Mouse (Mus musculus) lung, embryonic 15.5 days (tissue): ENCODE data around the gene Myo1e. TPM values are rescaled to one million over a fixed set of nuclear protein-coding genes. Genes with fewer than 3 reads are reported as not detected.
A peak's percentile ranks its signal among the peaks of the same experiment; 100 is the strongest.

Source experiments
- ATAC-seq: fragments of 200-750 bp; cut with Nextera tagmentation; 2 replicates; pipeline ENCODE4 v1.8.0; 2017; ENCODE audit warnings: moderate number of reproducible peaks, borderline replicate concordance; ENCODE audit not compliant: low FRiP score, low TSS enrichment; ENCODE audit errors: extremely low read depth
- H3K27ac ChIP-seq: fragments of 300-500 bp; sonication (generic); 2 replicates; pipeline ENCODE4 v1.5.1; 2015; ENCODE audit warnings: moderate library complexity, mild to moderate bottlenecking, inconsistent platforms
- H3K27me3 ChIP-seq: fragments of 300-500 bp; sonication (generic); 2 replicates; pipeline ENCODE4 v1.6.1; 2015; ENCODE audit warnings: inconsistent platforms
- H3K36me3 ChIP-seq: fragments of 300-500 bp; sonication (generic); 2 replicates; pipeline ENCODE4 v1.6.1; 2015; ENCODE audit warnings: inconsistent platforms
- H3K4me1 ChIP-seq: fragments of 300-500 bp; sonication (generic); 2 replicates; pipeline ENCODE4 v1.6.1; 2015; ENCODE audit warnings: inconsistent platforms
- H3K4me2 ChIP-seq: fragments of 300-500 bp; sonication (generic); 2 replicates; pipeline ENCODE4 v1.6.1; 2015; ENCODE audit warnings: inconsistent platforms, mild to moderate bottlenecking, moderate library complexity
- H3K4me3 ChIP-seq: fragments of 300-500 bp; sonication (generic); 2 replicates; pipeline ENCODE4 v1.5.1; 2015; ENCODE audit warnings: mild to moderate bottlenecking, inconsistent platforms
- H3K9ac ChIP-seq: fragments of 300-500 bp; sonication (generic); 2 replicates; pipeline ENCODE4 v1.6.1; 2015; ENCODE audit warnings: inconsistent platforms
- H3K9me3 ChIP-seq: fragments of 300-500 bp; sonication (generic); 2 replicates; pipeline ENCODE4 v1.6.1; 2016; ENCODE audit warnings: inconsistent platforms
- WGBS: fragments of 180-500 bp; shearing (Covaris S2); methylation state at CpG from one replicate; pipeline ENCODE4 v1.1.7; 2015; 5-methylcytosine and 5-hydroxymethylcytosine counted together
- polyA plus RNA-seq: library from polyadenylated mRNA; unstranded; fragments of >200 nt; fragmentation: Nextera tagmentation; extraction: Ambion mirVana; gene quantifications from 2 replicates; pipeline ENCODE4 v1.2.1, GENCODE M21; 2015

The Myo1e gene
- polyA plus RNA-seq, 1 experiment from 2014 or later, result 40.3 TPM

DNA sequence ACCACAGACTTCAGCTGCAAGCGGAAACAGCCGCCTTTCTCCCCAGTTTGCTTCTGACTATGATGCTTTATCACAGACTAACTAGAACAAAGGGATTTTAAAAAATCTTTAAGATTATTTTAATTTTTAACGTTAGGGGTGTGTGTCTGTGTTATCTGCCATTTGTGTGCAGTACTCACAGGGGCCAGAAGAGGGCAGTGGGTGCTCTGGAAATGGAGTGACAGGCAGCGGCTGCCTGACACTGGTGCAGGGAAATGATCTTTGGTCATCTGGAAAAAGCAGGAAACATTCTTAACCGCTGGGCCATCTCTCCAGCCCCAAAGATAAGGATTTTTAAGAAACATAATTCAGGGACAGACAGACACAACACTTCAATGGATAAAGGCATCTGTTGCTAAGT lies 4.4 kb upstream of the Myo1e start:
- Histone ChIP-seq H3K36me3 (no peaks in the 10 kb centered on the region), H3K27ac (no peak overlapping the region), H3K27me3 (no peaks in the 10 kb centered on the region), H3K9me3 (no peaks in the 10 kb centered on the region), H3K9ac (no peak overlapping the region), H3K4me1 (no peaks in the 10 kb centered on the region), H3K4me2 (no peak overlapping the region), H3K4me3 (no peak overlapping the region)
- no peak for ATAC-seq
- WGBS, result 52% methylated on average over 5 of the region's 5 CpGs

DNA sequence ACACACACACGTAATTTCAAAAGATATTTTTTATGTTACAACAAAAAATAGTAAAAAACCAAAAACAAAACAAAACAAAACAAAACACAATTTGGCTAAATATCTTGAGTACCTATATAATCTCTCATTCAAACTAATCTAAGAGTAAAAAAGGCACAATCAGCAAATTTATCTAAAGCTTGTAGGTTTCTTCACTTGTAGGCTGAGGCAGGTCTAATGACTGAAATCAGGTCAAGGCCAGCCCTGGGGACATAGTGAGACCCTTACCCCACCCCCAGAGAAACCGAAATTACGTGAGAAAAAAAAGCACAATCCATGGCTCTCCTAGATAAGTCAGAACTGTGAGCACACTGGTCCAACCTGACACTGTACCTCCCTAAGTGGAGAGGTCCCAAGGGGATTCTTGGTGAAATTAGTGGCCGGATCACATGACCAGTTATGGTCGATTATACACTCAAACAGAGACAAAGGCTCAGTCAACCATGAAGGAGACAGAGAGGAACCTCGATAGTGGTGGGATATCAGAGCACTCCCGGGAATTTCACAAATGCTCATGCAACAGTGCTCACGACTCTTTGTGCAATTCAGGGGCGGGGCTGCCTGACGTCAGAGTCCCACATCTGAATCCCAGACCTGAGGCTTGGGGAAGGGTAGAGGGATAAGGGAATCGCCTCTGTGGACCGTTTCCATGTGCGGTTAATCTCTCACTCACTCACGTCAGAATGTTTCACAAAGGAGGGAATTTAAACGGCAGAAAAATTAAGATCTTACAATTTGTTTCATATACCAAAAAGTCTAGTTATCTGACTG lies 3.7 kb upstream of the Myo1e start:
- Histone ChIP-seq H3K4me3 (no peak overlapping the region), H3K4me1 (0 out of 2 replicates have a peak, but pooled peaks cover 1% of the 10 kb centered on the region), H3K9me3 (no peaks in the 10 kb centered on the region), H3K4me2 (no peak overlapping the region), H3K9ac (no peak overlapping the region), H3K27ac (no peak overlapping the region), H3K27me3 (no peaks in the 10 kb centered on the region), H3K36me3 (no peaks in the 10 kb centered on the region)
- WGBS, result 70% methylated on average over 15 of the region's 15 CpGs
- no peak for ATAC-seq

DNA sequence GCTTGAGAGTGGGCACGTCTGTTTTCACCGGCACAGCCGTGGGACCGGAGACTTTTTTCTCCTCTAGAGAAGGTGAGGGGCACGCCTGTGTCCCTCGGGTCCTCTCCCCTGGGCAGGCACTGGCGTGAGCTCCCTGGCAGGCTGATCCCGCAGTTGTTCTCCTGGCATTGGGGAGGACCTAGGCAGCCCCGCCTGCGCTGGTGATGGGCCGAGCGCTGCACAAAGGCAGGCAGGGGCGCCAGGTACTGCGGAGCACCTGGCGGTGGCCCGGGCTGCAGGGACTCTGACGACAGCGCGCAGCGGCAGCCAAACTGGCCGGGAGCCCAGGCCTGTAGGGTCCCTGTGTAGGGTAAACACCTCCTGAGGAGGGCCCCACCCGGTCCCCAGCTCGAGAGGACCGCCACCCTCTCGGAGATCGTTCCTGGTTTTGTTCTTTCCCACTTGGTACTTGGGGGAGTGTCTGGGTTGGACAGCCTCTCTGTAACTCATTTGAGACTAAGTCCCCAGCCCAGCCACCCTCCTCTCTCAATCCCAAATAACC lies 901 bp downstream of the Myo1e start:
- Histone ChIP-seq H3K4me2 (peak overlapping the region; percentile 95), H3K9ac (peak overlapping the region; percentile 81), H3K27ac (peak overlapping the region; percentile 97), H3K4me3 (peak overlapping the region; percentile 91), H3K36me3 (no peaks in the 10 kb centered on the region), H3K4me1 (peaks cover 28% of the 10 kb centered on the region; the same call in 1 of the 2 replicates), H3K9me3 (no peaks in the 10 kb centered on the region), H3K27me3 (no peaks in the 10 kb centered on the region)
- ATAC-seq, result peak; percentile 76
- WGBS, result under 1% methylated on average over 26 of the region's 26 CpGs

DNA sequence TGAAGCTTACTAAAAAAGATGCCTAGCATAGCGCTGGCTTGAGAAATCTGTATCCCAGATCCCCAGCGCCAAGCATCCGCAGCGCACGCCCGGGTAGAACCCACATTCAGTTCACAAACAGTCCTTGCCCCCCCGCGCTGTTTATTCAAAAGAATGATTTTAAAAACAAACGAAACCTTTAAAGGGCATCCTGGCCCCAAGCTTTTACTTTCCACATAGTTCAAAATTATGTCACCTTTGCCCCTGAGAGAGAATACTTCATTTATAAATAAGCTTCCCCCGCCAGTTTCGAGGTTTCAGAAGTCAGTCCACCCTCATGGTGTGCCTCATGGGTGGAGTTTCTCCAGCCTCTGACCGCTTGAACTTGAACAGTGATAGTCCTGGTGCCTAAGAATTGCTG lies 1.6 kb downstream of the Myo1e start:
- H3K9ac ChIP-seq, result peak overlapping the region; percentile 81
- no peaks in the 10 kb centered on the region for H3K36me3 ChIP-seq
- 7% methylated on average over 12 of the region's 12 CpGs for WGBS
- H3K4me1 ChIP-seq, result peaks cover 28% of the 10 kb centered on the region; the same call in 1 of the 2 replicates
- ATAC-seq, result no peak
- H3K27ac ChIP-seq, result peak overlapping the region; percentile 97
- H3K27me3 ChIP-seq, result no peaks in the 10 kb centered on the region
- H3K4me2 ChIP-seq, result peak overlapping the region; percentile 95
- H3K9me3 ChIP-seq, result no peaks in the 10 kb centered on the region
- H3K4me3 ChIP-seq, result peak overlapping the region; percentile 91

DNA sequence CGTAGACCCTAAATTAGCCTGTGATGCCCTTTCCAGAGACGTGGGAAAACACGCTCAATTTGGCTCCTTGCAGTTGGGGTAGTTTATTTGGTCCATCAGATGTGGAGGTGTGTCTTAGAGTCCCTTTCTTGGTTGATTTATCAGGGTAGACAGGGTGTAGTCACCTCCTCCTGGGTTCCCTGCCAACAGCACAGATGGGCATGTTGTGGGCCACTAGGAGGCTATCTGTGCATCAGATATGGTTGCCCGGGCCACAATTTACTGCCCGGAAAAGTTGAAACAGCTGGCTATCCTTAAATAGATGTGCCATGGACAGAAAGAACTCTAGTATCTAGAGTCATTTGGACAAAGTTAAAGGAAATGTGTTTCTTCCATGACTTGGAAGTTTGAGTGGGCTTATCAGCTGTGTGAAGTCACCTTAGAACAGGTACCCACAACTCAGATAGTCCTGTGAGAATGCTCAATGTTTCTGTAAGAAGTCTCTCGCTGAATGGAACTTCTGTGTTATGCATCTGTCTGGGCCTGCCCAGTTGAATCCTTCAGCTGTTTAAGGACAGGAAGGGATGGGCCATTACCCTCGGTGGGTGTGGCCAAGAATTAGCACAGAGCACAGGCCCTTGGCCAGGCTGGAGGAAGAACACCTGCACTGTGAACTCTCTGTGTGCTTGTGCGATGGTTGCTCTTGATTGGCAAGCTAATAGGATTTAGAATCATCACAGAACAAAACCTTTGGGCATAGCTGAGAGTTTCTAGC lies 2.3 kb downstream of the Myo1e start:
- H3K27ac ChIP-seq, result no peak overlapping the region
- H3K9me3 ChIP-seq, result no peaks in the 10 kb centered on the region
- H3K4me3 ChIP-seq, result peak overlapping the region; percentile 91; the same call in 1 of the 2 replicates
- WGBS, result 64% methylated on average over 8 of the region's 8 CpGs
- ATAC-seq, result no peak
- H3K27me3 ChIP-seq, result no peaks in the 10 kb centered on the region
- H3K9ac ChIP-seq, result no peak overlapping the region
- peaks cover 28% of the 10 kb centered on the region; the same call in 1 of the 2 replicates for H3K4me1 ChIP-seq
- peak overlapping the region; percentile 95 for H3K4me2 ChIP-seq
- H3K36me3 ChIP-seq, result no peaks in the 10 kb centered on the region

DNA sequence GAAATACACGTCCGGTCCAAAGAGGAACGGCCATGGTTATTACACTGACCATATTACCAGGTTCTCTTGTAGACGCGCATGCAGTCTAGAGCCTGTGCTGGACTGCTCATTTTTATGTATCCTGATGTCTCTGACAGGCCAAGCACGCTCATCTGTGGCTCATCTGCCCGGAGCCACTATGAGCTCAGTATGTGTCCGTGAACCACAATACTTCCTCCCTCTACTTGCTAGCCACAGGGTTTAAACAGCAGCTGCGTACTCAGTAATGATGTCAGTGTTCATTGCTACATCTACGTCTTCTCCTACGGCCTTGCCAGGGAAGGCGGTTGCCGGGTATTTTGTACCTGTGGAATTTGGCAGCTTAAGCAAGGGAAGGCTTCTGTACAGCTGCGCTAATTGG lies 4.5 kb downstream of the Myo1e start:
- Histone ChIP-seq H3K27me3 (no peaks in the 10 kb centered on the region), H3K9me3 (no peaks in the 10 kb centered on the region), H3K27ac (no peak overlapping the region), H3K4me3 (no peak overlapping the region), H3K36me3 (no peaks in the 10 kb centered on the region), H3K4me1 (peaks cover 31% of the 10 kb centered on the region), H3K4me2 (no peak overlapping the region), H3K9ac (no peak overlapping the region)
- 83% methylated on average over 14 of the region's 14 CpGs for WGBS
- no peak for ATAC-seq

DNA sequence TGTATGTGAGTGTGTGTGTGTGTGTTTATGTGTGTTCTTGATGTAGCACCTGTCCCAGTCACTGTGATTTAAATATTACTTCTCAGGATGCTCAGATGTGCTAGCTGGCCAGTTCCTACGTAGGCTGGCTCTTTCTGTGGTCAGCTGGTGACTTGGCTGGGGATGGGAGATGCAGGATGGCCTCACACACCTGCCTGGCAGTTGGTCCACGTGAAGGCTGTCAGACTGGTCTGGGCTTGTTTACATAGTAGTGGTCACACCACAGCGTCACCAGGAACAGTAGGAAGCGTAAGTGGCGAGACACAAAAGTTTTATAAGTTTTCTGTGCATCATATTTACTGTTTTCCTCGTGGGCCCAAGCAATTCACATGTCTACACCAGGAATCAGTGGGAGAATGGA lies 9.4 kb downstream of the Myo1e start:
- Histone ChIP-seq H3K4me3 (no peak overlapping the region), H3K27ac (no peak overlapping the region), H3K4me2 (no peak overlapping the region), H3K27me3 (no peaks in the 10 kb centered on the region), H3K9ac (no peak overlapping the region), H3K9me3 (no peaks in the 10 kb centered on the region), H3K36me3 (no peaks in the 10 kb centered on the region), H3K4me1 (peaks cover 44% of the 10 kb centered on the region)
- no peak for ATAC-seq
- WGBS, result 49% methylated on average over 6 of the region's 6 CpGs

DNA sequence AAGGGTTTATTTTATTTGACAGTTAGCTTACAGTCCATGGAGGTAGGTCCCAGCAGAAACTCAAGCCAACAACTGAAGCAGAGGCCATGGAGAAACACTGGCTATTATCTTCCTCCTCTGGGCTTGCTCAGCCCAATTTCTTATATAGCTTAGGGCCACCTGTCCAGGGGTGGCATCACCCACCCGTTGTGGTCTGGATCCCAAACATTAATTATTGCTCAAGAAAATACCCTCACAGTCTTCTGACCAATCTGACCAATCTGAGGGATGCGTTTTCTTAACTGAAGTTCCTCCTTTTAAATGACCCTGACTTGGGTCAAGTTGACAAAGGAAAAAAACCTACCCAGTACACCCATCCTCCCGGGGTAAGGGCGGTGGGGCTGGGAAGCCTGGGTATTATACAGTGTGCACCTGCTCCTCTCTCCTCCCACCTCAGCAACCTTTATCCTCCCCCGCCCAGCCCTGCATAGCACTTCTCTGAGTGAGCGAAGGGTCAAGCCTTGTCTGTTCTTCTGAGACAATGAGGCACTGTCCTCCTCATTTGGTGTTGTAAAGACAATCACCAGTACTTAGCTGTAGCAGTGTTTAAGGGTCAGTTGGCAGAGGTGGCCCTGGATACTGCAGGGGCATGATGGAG lies 12.3 kb downstream of the Myo1e start:
- no peaks in the 10 kb centered on the region for H3K27me3 ChIP-seq
- WGBS, result 58% methylated on average over 6 of the region's 6 CpGs
- H3K9me3 ChIP-seq, result no peaks in the 10 kb centered on the region
- no peak overlapping the region for H3K27ac ChIP-seq
- H3K36me3 ChIP-seq, result no peaks in the 10 kb centered on the region
- H3K4me3 ChIP-seq, result no peak overlapping the region
- no peak overlapping the region for H3K9ac ChIP-seq
- ATAC-seq, result no peak
- no peak overlapping the region for H3K4me2 ChIP-seq
- H3K4me1 ChIP-seq, result peaks cover 46% of the 10 kb centered on the region

DNA sequence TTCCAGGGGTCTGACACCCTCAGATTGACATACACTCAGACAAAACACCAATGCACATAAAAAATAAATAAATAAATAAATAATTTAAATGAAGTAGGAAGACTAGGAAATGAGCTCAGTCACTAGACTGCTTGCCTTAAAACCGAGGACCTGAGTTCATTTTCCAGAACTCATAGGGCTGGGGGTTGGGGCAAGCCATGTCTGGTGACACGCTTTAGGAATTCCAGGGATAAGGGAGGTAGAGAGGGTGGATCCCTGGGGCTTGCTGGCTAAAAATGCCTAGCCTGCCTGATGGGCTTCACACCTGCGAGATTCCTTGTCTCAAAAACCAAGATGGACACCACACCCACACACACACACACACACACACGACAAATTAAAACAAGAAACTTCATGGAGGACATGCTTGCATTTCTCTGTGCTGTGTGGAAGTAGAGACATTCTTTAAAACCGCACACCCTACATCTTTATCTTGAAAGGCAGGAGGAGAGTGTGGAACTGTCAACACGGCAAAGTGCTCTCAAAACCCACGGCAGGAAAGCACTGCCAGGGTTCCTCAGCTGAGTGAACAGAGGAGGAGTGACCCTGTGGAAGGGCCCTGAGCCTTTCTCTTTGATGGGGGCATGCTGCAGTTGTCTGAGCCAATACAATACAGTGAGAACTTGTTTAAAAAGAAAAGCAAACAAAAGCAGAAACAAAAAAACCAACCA lies 13.5 kb downstream of the Myo1e start:
- Histone ChIP-seq H3K9me3 (no peaks in the 10 kb centered on the region), H3K4me3 (no peak overlapping the region), H3K4me1 (peaks cover 46% of the 10 kb centered on the region), H3K27ac (peak overlapping the region; percentile 68), H3K9ac (no peak overlapping the region), H3K27me3 (no peaks in the 10 kb centered on the region), H3K4me2 (no peak overlapping the region), H3K36me3 (no peaks in the 10 kb centered on the region)
- ATAC-seq, result peak; percentile 66
- 34% methylated on average over 7 of the region's 7 CpGs for WGBS

DNA sequence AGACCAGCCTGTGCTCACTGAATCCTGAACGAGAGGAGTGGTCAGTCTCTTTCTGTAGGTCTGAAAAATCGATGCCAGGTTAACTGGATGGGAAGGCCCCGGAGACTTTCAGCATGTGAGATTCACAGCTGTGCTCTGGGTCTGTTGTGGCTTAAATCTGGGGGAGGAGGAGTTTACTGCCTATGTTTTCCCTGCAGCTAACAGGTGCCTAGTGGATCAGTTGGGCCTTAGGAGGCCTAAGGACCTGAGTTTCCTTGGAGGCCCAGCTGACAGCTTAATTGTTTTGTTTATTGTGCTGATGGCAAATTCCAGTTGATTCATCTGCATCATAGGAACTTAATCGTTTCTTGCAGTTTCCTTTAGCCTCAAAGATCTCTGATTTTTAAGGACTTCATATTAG lies 16.0 kb downstream of the Myo1e start:
- H3K36me3 ChIP-seq, result no peaks in the 10 kb centered on the region
- ATAC-seq, result no peak

DNA sequence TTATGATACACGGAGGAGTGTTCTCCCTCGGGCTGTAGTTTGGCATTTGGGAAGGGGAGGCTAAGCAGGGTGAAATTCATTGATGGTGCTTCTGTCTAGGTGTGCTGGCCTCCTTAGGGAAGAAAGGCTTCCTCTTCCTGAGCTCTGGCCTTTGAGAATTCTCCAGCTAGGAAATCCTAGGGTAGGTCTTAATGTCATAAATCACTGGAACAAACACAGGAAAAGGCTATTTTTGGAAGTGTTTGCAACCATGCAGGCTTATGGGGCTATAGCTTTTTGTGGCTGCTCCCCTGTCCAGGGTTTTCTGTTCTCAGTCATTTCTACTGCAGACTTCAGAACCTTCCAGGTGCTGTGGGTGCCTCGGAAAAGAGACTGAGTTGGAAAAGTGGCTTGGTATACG lies 16.9 kb downstream of the Myo1e start:
- no peak for ATAC-seq
- H3K4me2 ChIP-seq, result no peak overlapping the region
- no peak overlapping the region for H3K27ac ChIP-seq
- H3K9me3 ChIP-seq, result no peaks in the 10 kb centered on the region
- 67% methylated on average over 4 of the region's 4 CpGs for WGBS
- no peak overlapping the region for H3K4me3 ChIP-seq
- H3K27me3 ChIP-seq, result no peaks in the 10 kb centered on the region
- peaks cover 41% of the 10 kb centered on the region for H3K4me1 ChIP-seq
- no peak overlapping the region for H3K9ac ChIP-seq
- H3K36me3 ChIP-seq, result no peaks in the 10 kb centered on the region

More for the DNA sequence above, 16.0 kb downstream of the Myo1e start:
- Histone ChIP-seq H3K27me3 (no peaks in the 10 kb centered on the region), H3K4me1 (peaks cover 39% of the 10 kb centered on the region), H3K9me3 (no peaks in the 10 kb centered on the region), H3K9ac (no peak overlapping the region), H3K4me2 (no peak overlapping the region), H3K27ac (no peak overlapping the region), H3K4me3 (no peak overlapping the region)
- 76% methylated on average over 4 of the region's 4 CpGs for WGBS
